Mouse (Mus musculus): ENCODE data around the gene Twistnb. TPM values are rescaled to one million over a fixed set of nuclear protein-coding genes. Genes with fewer than 3 reads are reported as not detected.

Twistnb gene
- polyA plus RNA-seq (2015; fragmentation: Nextera tagmentation; extraction: Ambion mirVana) = 46.7 and 48.1 TPM in 2 replicates

- H3K4me3 ChIP-seq (replicated peaks) = peak within 1 kb of the TSS; percentile 99
- 0 out of 2 replicates have a peak, but pooled peaks cover 5% of the 10 kb centered on the region for H3K27me3 ChIP-seq
- ATAC-seq = peak; percentile 98
- no peaks in the 10 kb centered on the region for H3K36me3 ChIP-seq
- H3K9ac ChIP-seq (replicated peaks) = peak within 1 kb of the TSS; percentile 90
- WGBS = under 1% methylated on average over 58 of the region's 66 CpGs
- H3K9me3 ChIP-seq = no peaks in the 10 kb centered on the region
- H3K4me1 ChIP-seq (replicated peaks) = peaks cover 8% of the 10 kb centered on the region
- H3K4me2 ChIP-seq (replicated peaks) = peak within 1 kb of the TSS; percentile 79
- peak within 1 kb of the TSS; percentile 81 for H3K27ac ChIP-seq
Measured at GRCm38 (mm10) chr12:33429387-33430160, at the start of gene Twistnb. TSS of gene Twistnb (plus strand) at chr12:33429635.

DNA sequence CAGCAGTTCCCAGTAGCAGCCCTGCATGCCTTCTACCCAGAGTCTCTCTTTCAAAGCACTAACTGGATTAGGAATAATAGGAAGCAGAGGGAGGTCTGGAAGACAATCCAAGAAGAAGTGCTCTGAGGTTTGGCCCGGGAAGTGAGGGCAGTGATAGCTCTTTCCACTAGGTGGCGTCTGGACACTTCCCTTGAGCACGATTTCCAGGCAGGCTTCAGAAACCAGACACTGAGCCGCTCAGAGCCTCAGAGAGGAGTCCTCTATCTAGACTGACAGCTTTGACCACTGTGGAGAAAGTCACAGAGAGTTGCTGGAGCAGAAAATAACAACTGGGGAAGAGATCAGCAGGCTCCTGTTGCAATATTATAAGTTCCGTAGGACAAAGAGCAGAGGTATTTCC is 40.6 kb upstream of the Twistnb start:
- Histone ChIP-seq H3K27ac (no peak overlapping the region), H3K4me1 (replicated peaks) (no peaks in the 10 kb centered on the region)
- WGBS = 5% methylated on average over 5 of the region's 5 CpGs

GRCm38 (mm10) chr12:33390844-33391560 is 38.4 kb upstream of the Twistnb start:
- H3K9me3 ChIP-seq = no peaks in the 10 kb centered on the region
- peaks cover 12% of the 10 kb centered on the region for H3K4me1 ChIP-seq (replicated peaks)
- no peak overlapping the region for H3K9ac ChIP-seq (replicated peaks)
- H3K36me3 ChIP-seq = no peaks in the 10 kb centered on the region
- H3K27ac ChIP-seq = no peak overlapping the region
- H3K27me3 ChIP-seq = no peaks in the 10 kb centered on the region
- H3K4me3 ChIP-seq (replicated peaks) = no peak overlapping the region
- 76% methylated on average over 2 of the region's 2 CpGs for WGBS
- no peak for ATAC-seq
- no peak overlapping the region for H3K4me2 ChIP-seq (replicated peaks)

More for the DNA sequence above, 40.6 kb upstream of the Twistnb start:
- no peak overlapping the region for H3K9ac ChIP-seq (replicated peaks)
- H3K27me3 ChIP-seq = no peaks in the 10 kb centered on the region
- H3K4me3 ChIP-seq (replicated peaks) = no peak overlapping the region
- no peaks in the 10 kb centered on the region for H3K9me3 ChIP-seq
- H3K4me2 ChIP-seq (replicated peaks) = no peak overlapping the region
- H3K36me3 ChIP-seq = no peaks in the 10 kb centered on the region
- peak; percentile 78 for ATAC-seq

DNA sequence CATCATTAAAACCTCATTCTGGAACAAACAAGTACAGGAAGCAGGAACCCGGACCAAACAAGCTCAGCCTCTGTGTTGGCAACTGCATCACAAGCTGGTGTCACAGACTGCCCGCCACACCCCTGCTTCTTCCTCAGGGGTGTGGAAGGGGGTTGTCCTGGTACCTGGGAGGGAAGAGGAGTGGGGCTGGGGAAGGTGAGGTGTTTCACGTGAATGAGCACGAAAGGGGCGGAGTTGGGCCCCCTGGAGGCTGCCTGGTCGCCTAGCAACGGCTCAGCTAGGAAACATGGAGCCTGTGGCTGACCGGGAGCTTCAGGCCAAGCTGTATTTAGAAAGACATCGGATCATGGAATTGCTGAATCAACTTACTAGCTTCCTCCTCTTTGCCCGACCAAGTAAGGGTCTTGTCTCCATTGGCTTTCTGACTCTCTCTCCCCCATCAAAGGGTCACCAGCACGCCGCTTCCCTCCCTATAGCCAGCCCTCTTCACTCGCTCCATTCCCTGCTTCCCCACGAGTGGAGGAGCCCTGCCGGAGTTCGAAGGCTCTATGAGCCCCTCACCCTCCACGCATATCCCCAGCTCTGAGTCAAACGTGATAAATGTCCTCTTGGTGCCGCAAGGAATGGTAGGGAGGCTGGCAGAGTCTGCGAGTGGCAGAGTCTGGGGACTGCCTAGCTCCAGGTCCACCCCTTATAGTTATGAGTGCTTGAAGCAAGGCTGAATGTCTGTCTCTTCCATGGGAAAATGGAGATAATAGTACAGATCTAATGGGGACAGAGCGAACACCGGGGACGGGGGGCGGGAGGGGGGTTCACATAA is 34.4 kb upstream of the Twistnb start, which contains the start of gene Efcab10:
Efcab10 (plus strand) TSS at position 51 of the 820 bp plus-strand sequence.
- Histone ChIP-seq H3K4me1 (replicated peaks) (peaks cover 12% of the 10 kb centered on the region), H3K9me3 (no peaks in the 10 kb centered on the region), H3K27me3 (no peaks in the 10 kb centered on the region), H3K4me2 (replicated peaks) (peak within 1 kb of the TSS; percentile 60), H3K9ac (replicated peaks) (peak within 1 kb of the TSS; percentile 64), H3K27ac (peak within 1 kb of the TSS; percentile 75), H3K4me3 (replicated peaks) (peak within 1 kb of the TSS; percentile 41), H3K36me3 (no peaks in the 10 kb centered on the region)
- 8% methylated on average over 24 of the region's 24 CpGs for WGBS
- ATAC-seq = peak; percentile 86

DNA sequence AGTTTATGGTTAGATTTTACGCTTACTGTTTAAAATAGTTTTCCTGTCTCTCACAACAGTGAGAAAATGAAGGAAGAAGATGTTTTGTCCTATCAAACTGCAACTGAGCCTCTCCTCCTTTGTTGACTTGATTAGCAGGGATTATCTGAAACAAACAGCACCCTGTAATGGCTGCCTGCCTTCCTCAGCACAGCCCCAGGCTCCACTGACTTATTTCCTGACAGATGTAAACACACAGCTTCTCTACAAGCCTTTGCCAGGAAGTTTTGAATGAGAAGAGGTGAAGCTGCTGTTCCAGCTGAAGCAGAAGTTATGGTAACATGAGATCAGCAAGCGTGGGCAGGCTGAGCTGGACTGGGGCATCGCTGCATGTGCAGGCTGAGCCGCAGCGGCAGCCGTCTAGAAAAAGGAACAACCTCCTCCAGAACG is 26.2 kb upstream of the Twistnb start:
- Histone ChIP-seq H3K4me2 (replicated peaks) (no peak overlapping the region), H3K9me3 (no peaks in the 10 kb centered on the region), H3K4me3 (replicated peaks) (no peak overlapping the region), H3K9ac (replicated peaks) (no peak overlapping the region), H3K36me3 (no peaks in the 10 kb centered on the region), H3K27ac (no peak overlapping the region), H3K27me3 (no peaks in the 10 kb centered on the region), H3K4me1 (replicated peaks) (peaks cover 9% of the 10 kb centered on the region)
- 75% methylated on average over 7 of the region's 7 CpGs for WGBS
- no peak for ATAC-seq

DNA sequence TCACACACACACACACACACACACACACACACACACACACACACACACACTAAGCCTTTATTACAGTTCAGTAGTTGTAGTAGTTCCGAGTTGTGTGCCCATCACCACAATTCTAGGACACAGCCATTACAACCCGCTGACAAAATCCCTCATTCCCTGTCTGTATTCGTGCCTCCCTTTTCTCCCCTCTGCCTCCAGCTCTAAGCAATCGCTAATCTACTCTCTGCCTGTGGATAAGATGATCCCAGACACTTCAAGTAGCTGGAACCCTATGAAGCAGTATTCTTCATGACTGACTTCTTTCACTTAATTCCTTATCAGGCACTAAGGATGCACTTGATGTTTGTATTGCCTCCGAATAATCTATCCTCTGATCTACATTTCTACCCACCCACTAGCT is 24.4 kb upstream of the Twistnb start:
- H3K9me3 ChIP-seq = no peaks in the 10 kb centered on the region
- H3K27me3 ChIP-seq = no peaks in the 10 kb centered on the region
- H3K9ac ChIP-seq (replicated peaks) = no peak overlapping the region
- WGBS = 34% methylated on average over 5 of the region's 5 CpGs
- H3K36me3 ChIP-seq = no peaks in the 10 kb centered on the region
- peak; percentile 37 for ATAC-seq
- H3K4me2 ChIP-seq (replicated peaks) = no peak overlapping the region
- H3K4me1 ChIP-seq (replicated peaks) = peaks cover 9% of the 10 kb centered on the region
- no peak overlapping the region for H3K4me3 ChIP-seq (replicated peaks)
- peak overlapping the region; percentile 27; the same call in 1 of the 2 replicates for H3K27ac ChIP-seq

DNA sequence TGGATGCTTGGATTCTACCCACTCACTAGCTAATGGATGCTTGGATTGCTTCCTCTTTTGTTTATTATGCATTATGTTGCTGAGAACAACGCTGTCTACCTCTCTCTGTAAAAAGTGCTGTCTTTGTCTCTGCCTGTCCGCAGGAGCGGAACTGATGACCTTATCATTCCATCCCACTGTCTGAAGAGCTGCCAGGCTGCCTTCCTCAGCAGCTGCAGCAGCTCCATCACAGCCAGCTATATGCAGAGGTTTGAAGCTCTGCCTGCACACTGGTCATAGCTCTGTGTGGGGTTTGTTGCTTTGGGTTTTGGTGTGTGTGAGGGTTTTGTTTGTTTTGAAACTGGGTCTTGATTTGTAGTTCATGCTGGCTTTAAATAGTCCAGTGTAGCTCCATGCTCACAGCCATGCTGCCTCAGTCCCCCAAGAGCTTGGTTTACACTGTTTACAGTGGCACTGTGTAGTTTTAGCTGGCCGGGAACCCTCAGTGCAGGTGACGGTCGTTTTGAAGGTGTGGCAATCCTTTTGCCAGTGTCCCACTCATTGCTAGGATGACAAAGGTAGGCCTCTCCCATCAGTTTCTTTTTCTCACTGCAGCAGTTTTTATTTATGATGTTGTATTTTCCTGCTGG is 23.9 kb upstream of the Twistnb start:
- H3K27ac ChIP-seq = peak overlapping the region; percentile 27; the same call in 1 of the 2 replicates
- no peaks in the 10 kb centered on the region for H3K27me3 ChIP-seq
- 31% methylated on average over 6 of the region's 6 CpGs for WGBS
- no peak overlapping the region for H3K9ac ChIP-seq (replicated peaks)
- H3K36me3 ChIP-seq = no peaks in the 10 kb centered on the region
- peak; percentile 79 for ATAC-seq
- no peak overlapping the region for H3K4me2 ChIP-seq (replicated peaks)
- peaks cover 9% of the 10 kb centered on the region for H3K4me1 ChIP-seq (replicated peaks)
- no peak overlapping the region for H3K4me3 ChIP-seq (replicated peaks)
- no peaks in the 10 kb centered on the region for H3K9me3 ChIP-seq

- no peak overlapping the region for H3K9ac ChIP-seq (replicated peaks)
- WGBS = 61% methylated on average over 6 of the region's 6 CpGs
- no peaks in the 10 kb centered on the region for H3K36me3 ChIP-seq
- no peak overlapping the region for H3K4me3 ChIP-seq (replicated peaks)
- H3K4me1 ChIP-seq (replicated peaks) = no peaks in the 10 kb centered on the region
- ATAC-seq = no peak
- H3K27ac ChIP-seq = no peak overlapping the region
- H3K27me3 ChIP-seq = no peaks in the 10 kb centered on the region
- no peaks in the 10 kb centered on the region for H3K9me3 ChIP-seq
- no peak overlapping the region for H3K4me2 ChIP-seq (replicated peaks)
Measured at GRCm38 (mm10) chr12:33411580-33412151, 17.8 kb upstream of the Twistnb start.

GRCm38 (mm10) chr12:33424329-33424728 is 5.1 kb upstream of the Twistnb start:
- Histone ChIP-seq H3K4me1 (replicated peaks) (no peaks in the 10 kb centered on the region), H3K9me3 (no peaks in the 10 kb centered on the region), H3K9ac (replicated peaks) (no peak overlapping the region), H3K4me2 (replicated peaks) (no peak overlapping the region), H3K27ac (no peak overlapping the region), H3K27me3 (0 out of 2 replicates have a peak, but pooled peaks cover 5% of the 10 kb centered on the region), H3K4me3 (replicated peaks) (no peak overlapping the region), H3K36me3 (no peaks in the 10 kb centered on the region)
- 37% methylated on average over 3 of the region's 3 CpGs for WGBS
- ATAC-seq = peak; percentile 51

GRCm38 (mm10) chr12:33427293-33427692 is 2.1 kb upstream of the Twistnb start:
- Histone ChIP-seq H3K9ac (replicated peaks) (no peak overlapping the region), H3K9me3 (no peaks in the 10 kb centered on the region), H3K36me3 (no peaks in the 10 kb centered on the region), H3K27ac (no peak overlapping the region), H3K4me1 (replicated peaks) (peaks cover 8% of the 10 kb centered on the region), H3K27me3 (0 out of 2 replicates have a peak, but pooled peaks cover 5% of the 10 kb centered on the region), H3K4me3 (replicated peaks) (no peak overlapping the region), H3K4me2 (replicated peaks) (no peak overlapping the region)
- ATAC-seq = no peak
- 36% methylated on average over 3 of the region's 3 CpGs for WGBS

- Histone ChIP-seq H3K9me3 (no peaks in the 10 kb centered on the region), H3K27ac (no peak overlapping the region), H3K36me3 (no peaks in the 10 kb centered on the region), H3K4me1 (replicated peaks) (peaks cover 8% of the 10 kb centered on the region), H3K4me3 (replicated peaks) (no peak overlapping the region), H3K4me2 (replicated peaks) (no peak overlapping the region), H3K27me3 (0 out of 2 replicates have a peak, but pooled peaks cover 5% of the 10 kb centered on the region), H3K9ac (replicated peaks) (no peak overlapping the region)
- no peak for ATAC-seq
- WGBS = 71% methylated on average over 2 of the region's 2 CpGs
Measured at GRCm38 (mm10) chr12:33427726-33428125, 1.7 kb upstream of the Twistnb start.
